Mouse (Mus musculus): ENCODE measurements around the gene Cldnd2. TPM values are rescaled to one million over a fixed set of nuclear protein-coding genes. Genes with fewer than 3 reads are reported as not detected.

The Cldnd2 gene
- total RNA-seq, 2 experiments from 2014 or later: not detected

Small RNA genes lying within 50 kb of the gene (microRNA-seq; reads per million reads assigned to microRNA genes)
- 0.21 to 1.8 reads per million in 2 experiments for gene Mir7051

Other genes with a start within 250 kb of the Cldnd2 start
- gene Zfp715, start 127.5 kb upstream of the Cldnd2 start, total RNA-seq (2021): 10 to 100 TPM; 25.3 to 26.2 TPM
- under 1 TPM; 0.57 to 0.68 TPM for gene Siglecf, start 89.4 kb upstream of the Cldnd2 start, total RNA-seq (2021)
- gene Siglecg, start 32.6 kb upstream of the Cldnd2 start, total RNA-seq (2021): not detected
- gene Lim2, start 13.1 kb upstream of the Cldnd2 start, total RNA-seq (2021): not detected
- gene Nkg7, start 3.7 kb upstream of the Cldnd2 start, total RNA-seq (2021): not detected
- gene Etfb, start 3.3 kb downstream of the Cldnd2 start, total RNA-seq (2021): 10 to 100 TPM; 68.4 to 74.4 TPM
- gene Gm45233, start 3.3 kb downstream of the Cldnd2 start, total RNA-seq (2021): under 1 TPM; 0.80 to 0.86 TPM
- 1 to 10 TPM; 2.3 to 3.0 TPM for gene Vsig10l, start 22.4 kb downstream of the Cldnd2 start, total RNA-seq (2021)
- 10 to 100 TPM; 22.7 to 23.6 TPM for gene Iglon5, start 49.3 kb downstream of the Cldnd2 start, total RNA-seq (2021)
- not detected for gene 4931406B18Rik, start 65.2 kb downstream of the Cldnd2 start, total RNA-seq (2021)
- 1 to 10 TPM; 4.2 TPM for gene Cd33, start 103.6 kb downstream of the Cldnd2 start, total RNA-seq (2021)
- gene Zfp658, start 121.5 kb downstream of the Cldnd2 start, total RNA-seq (2021): 1 to 10 TPM; 5.5 to 6.6 TPM
- gene Zfp719, start 138.8 kb downstream of the Cldnd2 start, total RNA-seq (2021): 10 to 100 TPM; 22.0 to 22.1 TPM
- gene Zfp819, start 166.4 kb downstream of the Cldnd2 start, total RNA-seq (2021): under 1 TPM; 0.15 to 0.20 TPM
- under 1 TPM in 1 of 2 experiments, not detected in 1; 0.25 TPM for gene Ceacam18, start 193.9 kb downstream of the Cldnd2 start, total RNA-seq (2021)
- 1 to 10 TPM in 1 of 2 experiments, under 1 TPM in 1; 0.83 to 1.4 TPM for gene Siglece, start 219.4 kb downstream of the Cldnd2 start, total RNA-seq (2021)
- gene Ctu1, start 231.2 kb downstream of the Cldnd2 start, total RNA-seq (2021): 10 to 100 TPM; 11.7 to 11.8 TPM
- not detected for gene Klk14, start 249.6 kb downstream of the Cldnd2 start, total RNA-seq (2021)